Mouse (Mus musculus) erythroid progenitor cell, adult 5-6 weeks (primary cell): ENCODE data around the gene Dpep3. TPM values are rescaled to one million over a fixed set of nuclear protein-coding genes. Genes with fewer than 3 reads are reported as not detected.
A peak's percentile ranks its signal among the peaks of the same experiment; 100 is the strongest.
"Not testable (repeated sequence)": the region's sequence is repeated elsewhere in the genome, so short reads cannot be mapped to it uniquely, and the experiment has no call there.

ENCODE experiments used
- ATAC-seq: replicated peaks from 2 replicates; pipeline ENCODE4 v1.8.0; 2016; ENCODE audit warnings: moderate number of reproducible peaks, mild to moderate bottlenecking, moderate TSS enrichment, inconsistent platforms; ENCODE audit not compliant: poor library complexity, low FRiP score, severe bottlenecking
- total RNA-seq, 2 experiments: library from RNA; stranded (forward) in 1 of 2; stranded (reverse) in 1 of 2; fragments of 150-400 nt in 1 of 2; fragments of 186-747, 209-891 nt in 1 of 2; gene quantifications; 2 replicates each; pipeline versions ENCODE4 v1.2.3 to v1.2.4; 2015 to 2017; ENCODE audit warnings: low replicate concordance in 2 of 2

Gene Dpep3
- total RNA-seq (2015; ENCODE audit: low replicate concordance) (not detected in 2 replicates), total RNA-seq (2017; ENCODE audit: low replicate concordance) (not detected in 2 replicates)

DNA sequence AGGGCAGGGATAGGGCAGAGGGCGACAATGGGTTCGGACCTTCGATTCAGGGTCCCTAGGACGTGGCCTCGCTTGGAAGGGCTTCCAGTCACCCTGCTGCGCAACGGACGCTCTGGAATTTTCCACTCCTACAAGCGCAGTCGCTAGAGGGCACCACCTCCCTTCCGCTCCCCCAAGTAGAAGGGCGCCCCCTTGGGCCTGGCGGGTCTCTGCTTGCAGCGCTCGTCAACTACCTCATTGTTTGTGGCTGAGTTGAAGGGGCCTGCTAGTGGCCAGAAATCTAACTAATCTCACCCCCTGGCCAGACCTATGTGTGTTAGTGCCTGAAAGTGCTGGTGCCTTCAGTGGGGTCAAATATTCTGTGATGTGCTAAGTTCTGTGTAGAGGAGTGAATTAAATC, at the start of gene Dpep3:
Gene Dpep3, minus strand, starts transcription at position 105 of the 400 bp plus-strand sequence.
- ATAC-seq, result no peak

DNA sequence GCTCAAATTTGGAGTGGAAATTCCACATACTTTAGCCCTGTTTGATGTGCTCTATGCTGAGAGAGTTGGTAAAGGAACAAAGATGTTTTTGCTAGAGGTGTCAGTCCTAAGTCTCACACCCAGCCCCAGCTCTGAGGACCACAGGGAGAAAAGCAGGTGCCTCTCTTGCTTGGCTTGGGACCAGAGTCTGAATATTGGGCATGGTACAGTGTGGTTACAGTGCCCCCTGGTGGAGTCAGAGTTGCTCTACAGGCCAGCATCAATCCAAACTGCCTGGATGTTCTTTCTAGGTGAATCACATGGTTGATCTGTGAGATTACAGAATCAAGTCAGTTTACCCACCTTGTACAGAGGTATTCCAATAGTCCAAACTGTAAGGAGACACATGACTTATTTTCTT, 43.3 kb upstream of the Dpep3 start:
- ATAC-seq, result peak; percentile 86

DNA sequence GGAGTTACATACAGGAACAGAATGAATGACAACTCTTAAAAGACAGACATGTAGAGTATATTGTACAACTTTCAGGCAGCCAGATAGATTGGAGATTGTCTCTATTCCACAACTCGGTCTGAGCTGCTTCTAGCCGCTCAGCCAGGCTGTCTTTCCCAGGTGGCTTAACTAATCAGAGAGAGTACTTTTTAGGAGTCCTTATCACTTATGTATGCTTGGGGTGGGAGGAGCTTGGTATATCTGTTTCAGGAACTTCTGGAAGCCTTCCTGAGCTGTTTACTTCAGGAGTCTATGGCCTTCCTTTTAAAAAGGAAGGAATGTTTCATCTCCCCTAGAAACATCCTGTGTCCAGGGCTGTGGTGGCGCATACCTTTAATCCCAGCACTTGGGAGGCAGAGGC, 38.8 kb upstream of the Dpep3 start:
- peak; percentile 73 for ATAC-seq

DNA sequence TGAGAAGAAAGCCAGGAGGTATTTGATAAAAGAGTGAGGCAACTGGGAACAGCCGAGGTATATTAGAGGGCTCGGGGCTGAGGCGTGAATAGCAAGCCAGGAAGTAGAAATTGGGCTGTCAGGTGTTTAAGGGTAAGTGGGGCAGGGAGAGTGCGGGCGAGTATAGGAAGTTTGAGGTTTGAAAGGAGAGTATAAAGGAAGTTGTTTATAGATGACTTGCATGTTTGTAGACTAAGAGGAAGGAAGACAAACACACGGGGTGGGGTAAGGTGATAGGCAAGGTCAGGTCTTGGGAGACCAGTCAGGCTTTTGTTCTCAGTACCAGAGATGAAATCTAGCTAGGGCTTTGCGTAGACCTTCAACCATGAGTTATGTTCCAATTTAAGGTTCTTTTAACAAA, 37.9 kb upstream of the Dpep3 start:
- ATAC-seq, result 0 out of 2 replicates have a peak, but pooled peaks have one; percentile 21

DNA sequence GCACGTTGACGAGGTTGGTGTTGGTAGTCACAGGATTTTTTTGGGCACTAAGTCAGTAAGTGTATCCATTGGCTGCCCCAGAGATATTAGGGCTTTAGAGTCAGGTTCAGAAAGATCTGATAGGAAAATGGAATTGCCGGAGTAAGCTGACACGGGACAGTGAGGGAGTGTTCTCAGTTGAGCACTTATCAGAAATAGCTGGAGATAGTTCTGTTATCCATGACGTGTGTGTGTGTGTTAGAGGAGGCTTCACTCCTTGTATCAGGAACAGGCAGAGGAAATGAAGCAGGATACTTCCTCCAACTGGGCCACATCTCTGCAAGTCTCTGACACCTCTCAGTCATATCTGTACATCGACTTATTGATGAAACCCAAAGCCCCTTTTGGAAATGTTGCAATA, 37.1 kb upstream of the Dpep3 start:
- no peak for ATAC-seq

DNA sequence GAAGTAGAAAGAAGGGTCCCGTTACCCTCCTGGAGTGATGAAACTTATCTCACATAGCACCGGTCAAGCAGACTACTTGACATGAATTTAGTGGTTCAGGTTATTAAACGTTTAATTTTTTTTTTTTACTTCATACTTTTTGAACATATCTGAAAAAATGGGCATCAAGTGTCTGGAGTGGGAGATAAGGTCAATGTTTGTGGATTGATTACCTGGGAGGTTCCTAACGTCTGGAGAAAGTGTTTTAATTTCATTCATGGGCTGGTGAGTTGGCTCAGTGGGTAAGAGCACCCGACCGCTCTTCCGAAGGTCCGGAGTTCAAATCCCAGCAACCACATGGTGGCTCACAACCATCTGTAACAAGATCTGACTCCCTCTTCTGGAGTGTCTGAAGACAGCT, 33.0 kb upstream of the Dpep3 start:
- peak; percentile 56 for ATAC-seq

DNA sequence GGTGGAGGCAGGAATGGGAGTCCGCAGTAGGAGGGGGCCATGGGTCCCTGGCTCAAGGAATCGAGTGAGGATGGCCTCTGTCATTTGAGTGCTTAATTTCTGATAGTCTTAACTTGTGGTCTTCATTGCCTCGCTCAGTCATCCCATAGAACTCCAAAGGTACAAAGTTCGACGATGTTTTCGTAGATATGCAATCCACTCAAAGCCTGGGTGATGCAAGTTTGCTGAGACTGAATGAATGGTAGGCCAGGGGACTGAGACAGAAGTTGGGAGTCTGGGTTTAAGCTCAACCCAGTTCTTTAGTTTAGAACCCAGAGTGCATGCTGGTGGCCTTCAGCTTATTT, 32.4 kb upstream of the Dpep3 start, which contains the start of gene Ddx28:
Gene Ddx28, minus strand, starts transcription at position 240 of the 344 bp plus-strand sequence.
- ATAC-seq, result peak; percentile 43

DNA sequence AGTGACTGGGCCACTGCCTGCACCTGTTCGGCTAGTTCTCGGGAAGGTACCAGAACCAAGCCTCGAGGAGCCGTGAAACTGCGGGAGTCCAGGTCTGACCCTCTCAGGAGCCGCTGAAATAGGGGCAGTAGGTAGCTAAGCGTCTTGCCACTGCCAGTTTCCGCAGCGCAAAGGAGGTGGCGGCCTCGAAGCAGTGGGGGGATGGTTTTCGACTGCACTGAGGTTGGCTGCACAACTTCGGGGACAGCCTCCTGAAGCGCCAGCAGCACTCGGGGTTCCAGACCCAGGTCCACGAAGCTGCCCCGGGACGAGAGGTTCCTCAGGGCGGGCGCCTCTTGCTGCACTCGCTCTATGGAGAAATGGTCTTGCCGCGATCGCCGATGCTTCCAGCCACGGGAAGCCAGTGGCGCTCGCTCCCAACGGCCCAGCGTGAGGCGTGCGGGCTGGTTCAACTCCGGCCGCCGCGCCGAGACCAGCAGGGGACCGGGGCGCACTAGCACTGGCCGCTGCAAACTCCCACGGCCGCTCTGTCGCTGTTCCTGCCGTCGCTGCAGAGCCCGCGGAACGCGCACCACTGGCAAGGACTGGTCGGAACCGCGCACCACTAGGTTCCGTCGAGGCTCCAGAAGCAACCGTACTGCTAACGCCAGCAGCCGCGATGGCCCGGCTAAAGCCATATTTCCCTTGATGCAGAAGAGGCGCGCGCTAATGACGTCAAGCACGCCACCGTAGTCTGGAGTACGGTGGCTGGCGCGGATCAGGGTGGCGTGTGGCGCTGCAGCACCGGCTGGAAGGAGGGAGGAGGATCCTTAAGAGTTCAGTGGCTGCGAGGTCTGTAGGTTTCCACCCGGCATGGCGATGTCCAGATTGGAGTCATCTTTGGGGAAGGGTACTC, 31.8 kb upstream of the Dpep3 start:
- peak; percentile 95 for ATAC-seq

DNA sequence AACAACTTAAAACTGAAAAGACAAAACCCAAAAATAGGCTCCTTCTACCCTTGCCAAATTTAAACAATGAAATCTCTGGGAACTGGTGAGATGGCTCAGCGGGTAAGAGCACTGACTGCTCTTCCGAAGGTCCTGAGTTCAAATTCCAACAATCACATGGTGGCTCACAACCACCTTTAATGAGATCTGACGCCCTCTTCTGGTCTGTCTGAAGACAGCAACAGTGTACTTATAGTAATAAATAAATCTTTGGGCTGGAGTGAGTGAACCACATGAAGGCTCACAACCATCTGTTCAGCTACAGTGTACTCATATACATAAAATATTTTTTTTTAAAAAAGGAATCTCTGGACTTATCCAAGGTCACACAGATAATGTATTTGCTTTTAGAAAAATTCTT, 28.7 kb upstream of the Dpep3 start:
- ATAC-seq, result not testable (repeated sequence)

DNA sequence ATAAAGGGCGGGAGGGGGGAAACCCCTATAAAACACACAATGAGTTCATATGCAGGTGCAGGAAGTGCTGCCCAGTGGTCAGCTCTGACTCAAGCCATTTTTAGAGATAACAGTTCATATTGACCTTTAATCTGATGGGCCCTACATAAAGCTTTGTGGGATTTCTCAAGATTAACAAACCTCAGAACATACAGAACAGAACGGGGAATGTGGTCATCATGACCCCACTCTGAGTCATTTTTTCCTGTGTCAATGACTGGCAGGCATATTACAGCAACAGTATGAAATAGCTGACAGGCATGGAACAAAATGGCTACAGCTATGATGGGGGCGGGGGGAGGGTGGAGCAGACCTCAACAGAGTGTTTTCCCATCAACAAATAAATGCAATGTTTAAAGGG, 27.9 kb upstream of the Dpep3 start:
- ATAC-seq, result no peak

DNA sequence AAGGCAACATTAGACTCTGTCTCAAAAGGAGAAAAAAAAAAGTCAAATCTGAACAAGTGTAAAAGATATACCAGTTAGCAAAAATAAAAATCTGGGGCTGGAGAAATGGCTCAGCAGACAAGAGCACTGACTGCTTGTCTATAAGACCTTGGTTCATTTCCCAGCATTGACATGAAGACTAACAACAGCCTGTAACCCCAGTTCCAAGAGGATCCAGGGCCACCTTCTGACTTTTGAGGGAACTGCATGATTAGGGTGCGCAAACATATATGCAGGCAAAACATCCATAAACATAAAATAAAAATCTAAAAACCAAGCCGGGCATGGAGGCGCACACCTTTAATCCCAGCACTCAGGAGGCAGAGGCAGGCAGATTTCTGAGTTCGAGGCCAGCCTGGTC, 27.2 kb upstream of the Dpep3 start:
- ATAC-seq, result no peak

DNA sequence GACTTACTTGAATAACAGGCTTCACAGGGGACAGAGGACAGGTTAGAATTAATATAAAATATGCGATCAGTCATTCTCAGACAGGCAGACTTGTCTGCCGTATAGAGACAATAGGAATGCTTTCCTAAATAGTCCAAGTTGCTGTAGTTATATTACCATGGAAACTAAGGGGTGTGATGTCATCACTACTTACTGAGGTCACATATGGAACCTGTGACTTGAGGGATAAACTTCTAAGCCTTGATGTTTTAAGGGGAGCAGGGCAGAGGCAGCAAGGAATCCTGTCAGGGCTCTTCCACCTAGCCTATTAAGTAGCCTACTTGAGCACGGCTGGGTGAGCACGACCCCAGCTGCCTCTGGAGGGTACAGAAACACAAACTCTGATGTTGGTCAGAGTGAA, 26.6 kb upstream of the Dpep3 start, which contains the start of gene Dpep2nb:
Gene Dpep2nb, minus strand, starts transcription at position 101 of the 400 bp plus-strand sequence.
- no peak for ATAC-seq

DNA sequence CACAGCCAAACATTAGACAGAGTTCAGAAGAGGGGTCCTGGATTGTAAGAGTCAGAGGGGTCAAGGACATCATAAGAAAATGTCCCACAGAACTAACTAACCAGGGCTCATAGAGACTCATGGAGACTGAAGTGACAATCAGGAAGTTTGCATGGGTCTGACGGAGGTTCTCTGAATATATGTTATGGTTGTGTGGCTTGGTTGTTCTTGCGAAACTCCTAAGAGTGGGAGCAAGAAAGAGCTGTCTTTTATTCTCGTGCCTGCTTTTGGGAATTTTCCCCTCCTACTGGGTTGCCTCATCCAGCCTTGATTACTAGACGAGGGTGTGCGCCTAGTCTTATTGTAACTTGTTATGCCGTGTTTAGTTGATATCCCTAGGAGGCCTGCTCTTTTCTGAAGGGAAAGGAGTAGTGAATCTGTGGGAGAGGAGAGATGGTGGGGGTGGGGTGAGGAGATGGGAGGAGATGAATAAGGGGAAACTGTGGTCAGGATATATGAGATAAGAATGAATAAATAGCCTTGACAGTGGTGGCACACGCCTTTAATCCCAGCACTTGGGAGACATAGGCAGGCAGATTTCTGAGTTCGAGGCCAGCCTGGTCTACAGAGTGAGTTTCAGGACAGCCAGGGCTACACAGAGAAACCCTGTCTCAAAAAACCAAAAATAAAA, 25.4 kb upstream of the Dpep3 start:
- ATAC-seq, result no peak

DNA sequence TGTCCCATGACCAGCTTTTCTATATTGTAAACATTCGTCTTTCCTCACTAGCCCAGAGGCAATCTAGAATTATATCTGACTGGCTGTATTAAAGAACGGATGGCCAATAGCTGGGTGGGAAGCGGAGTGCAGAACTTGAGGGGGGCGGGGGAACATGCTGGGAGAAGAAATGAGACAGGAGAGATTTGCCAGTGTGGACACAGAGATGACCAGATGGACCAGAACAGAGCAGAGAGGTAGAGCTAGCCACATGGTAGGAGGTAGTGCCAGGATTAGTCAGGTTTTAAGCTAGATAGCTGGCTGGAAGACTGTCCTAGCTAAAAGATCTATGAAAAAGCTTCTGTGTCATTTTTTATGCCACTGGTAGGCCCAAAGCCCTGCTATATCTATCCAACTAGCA, 22.7 kb upstream of the Dpep3 start:
- ATAC-seq, result no peak

DNA sequence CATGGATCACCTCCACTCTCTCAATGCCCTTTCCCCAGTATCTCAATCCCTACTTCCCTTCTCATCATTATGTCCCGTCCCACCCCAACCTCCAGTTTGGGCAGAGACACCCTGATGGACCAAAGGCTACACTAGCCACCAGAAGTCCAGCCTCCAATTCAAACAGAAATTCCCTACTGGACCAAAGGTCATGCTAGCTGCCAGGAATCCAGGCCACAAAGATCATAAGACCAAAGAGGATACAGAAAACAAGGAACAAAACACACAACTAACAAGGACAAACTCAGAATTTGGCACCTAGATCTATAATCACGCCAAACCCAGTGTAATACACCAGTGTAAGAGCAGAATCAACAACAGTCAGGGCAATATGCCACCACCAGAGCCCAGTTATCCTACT, 19.7 kb upstream of the Dpep3 start:
- no peak for ATAC-seq

DNA sequence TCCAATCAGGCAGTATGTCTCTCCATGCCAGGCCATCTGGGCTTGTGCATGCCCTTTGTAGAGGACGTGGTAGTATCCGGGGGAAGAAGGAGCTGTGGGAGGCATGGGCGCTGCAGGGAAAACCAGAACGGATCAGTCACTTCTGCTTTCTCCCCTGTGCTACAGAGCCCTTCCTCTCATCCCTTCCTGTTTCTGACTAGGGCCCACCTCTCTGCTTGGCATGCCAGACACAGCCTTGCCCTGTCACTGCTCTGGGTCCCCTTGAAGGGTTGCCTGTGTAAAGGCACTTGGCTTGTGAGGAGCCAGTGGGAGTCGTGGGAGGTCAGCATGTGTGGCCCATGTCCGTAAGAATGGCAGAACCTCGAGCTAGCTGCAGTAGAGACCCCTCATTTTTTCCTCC, 17.1 kb upstream of the Dpep3 start:
- ATAC-seq, result no peak

DNA sequence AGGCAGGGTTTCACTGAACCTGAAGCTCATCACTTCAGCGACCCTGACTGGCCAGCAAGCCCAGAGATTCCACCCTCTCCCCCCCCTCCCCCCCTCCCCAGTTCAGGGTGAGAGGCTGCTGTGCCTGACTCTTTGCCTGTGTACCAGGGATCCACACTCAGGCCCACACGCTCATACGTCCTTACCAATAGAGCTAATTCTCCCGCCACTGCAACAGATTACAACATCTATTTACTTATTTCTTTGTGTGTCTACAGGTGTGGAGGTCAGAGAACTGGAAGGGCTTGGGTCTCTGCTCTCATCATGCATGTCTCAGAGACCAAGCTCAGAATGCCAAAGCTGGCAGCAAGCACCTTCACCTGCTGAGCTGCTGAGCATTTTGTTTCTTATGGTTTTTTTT, 14.0 kb upstream of the Dpep3 start:
- no peak for ATAC-seq

DNA sequence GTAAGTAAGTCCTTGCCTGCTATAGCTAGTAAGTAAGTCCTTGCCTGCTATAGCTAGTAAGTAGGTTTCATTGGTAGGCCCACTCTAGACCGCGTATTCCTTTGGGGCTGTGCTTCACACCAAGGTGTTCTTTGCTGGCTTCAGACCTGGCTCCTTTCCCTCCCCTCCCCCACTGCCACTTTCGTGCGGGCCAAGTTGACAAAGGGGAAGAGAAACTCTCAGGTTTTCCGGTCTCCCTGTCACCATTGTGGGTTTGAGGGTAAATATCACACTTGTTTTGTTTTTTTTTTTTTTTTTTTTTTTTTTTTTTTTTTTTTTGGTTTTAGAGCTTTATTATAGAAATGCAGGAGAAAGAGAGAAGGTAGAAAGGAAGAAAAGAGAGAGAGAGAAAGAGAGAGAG, 13.3 kb upstream of the Dpep3 start:
- ATAC-seq, result no peak

DNA sequence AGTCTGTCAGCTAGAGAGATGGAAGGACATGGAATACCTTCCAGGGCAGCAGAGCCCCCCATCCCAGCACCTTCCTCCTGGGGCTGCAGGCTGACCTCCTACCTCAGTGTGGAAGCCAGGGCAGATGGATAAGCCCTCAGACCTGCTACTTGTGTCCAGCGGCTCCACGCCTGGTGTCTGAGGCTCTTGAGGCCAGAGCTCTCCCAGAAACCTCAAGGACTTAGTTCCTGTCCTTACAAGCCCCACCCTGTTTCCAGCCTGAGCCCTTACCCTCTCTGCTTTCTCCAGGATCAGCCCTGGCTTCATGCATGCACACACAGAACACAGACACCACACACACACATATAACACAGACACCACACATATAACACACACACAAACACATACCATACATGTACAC, 12.3 kb upstream of the Dpep3 start:
- no peak for ATAC-seq

DNA sequence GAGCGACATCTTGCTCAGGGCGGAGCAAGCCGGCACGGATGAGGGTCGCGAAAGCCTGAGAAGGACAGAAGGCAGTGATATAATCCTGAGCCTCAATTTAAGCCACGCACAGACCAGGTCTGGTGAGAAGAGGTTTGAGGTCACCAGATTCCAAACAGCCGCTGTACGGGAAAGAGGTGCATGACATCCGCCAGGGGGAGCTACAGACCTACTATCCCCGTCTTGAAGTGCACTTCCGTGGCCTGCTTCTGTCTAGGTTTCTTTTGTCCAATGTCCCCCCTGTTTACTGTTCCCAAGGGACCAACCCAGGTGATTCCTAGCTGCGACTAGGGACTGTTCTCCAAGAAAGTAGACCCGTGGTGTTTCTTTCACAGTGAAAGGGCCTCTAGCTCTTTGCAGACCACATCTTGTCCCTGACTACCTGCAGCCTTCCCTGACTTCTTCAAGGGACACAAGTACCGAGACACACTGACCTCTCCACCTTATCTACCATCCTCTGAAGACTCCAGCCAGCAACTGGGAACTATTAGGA, 11.7 kb upstream of the Dpep3 start, which contains the start of gene Dus2:
Gene Dus2, plus strand, starts transcription at position 482 of the 532 bp plus-strand sequence.
- ATAC-seq, result peak; percentile 82

DNA sequence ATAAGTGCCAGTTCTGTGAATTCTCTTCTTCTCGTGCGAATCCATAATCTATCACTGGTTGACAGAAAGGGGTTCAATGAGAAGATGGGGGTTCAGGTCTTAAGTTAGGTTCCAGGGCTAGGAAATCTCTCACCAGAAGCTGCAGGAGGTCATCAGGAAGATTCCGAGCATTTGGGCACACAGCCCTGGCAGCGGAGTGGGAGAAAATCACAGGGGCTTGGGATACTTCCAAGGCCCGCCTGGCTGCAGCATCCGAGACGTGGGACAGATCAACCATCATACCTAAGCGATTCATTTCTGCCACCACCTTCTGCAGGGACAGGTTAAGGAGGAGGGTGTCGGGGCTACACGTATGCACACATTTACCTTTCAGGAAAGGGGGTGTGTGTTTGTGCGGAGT, 9.3 kb upstream of the Dpep3 start:
- ATAC-seq, result no peak
